Mouse (Mus musculus) heart, embryonic 10.5 days (tissue): ENCODE measurements around the gene Exosc1. TPM values are rescaled to one million over a fixed set of nuclear protein-coding genes. Genes with fewer than 3 reads are reported as not detected.
"Not testable (repeated sequence)": the region's sequence is repeated elsewhere in the genome, so short reads cannot be mapped to it uniquely, and the experiment has no call there.

ENCODE experiments used
- DNase-seq: peaks from one replicate; pipeline ENCODE4 v3.0.0-alpha.2; 2017; ENCODE audit warnings: low spot score
- H3K27ac ChIP-seq: fragments of 300-500 bp; sonication (generic); 2 replicates; pipeline ENCODE4 v1.5.1; 2016; ENCODE audit warnings: mild to moderate bottlenecking
- H3K27me3 ChIP-seq: fragments of 300-500 bp; sonication (generic); 2 replicates; pipeline ENCODE4 v1.6.1; 2016; ENCODE audit warnings: mild to moderate bottlenecking; ENCODE audit not compliant: poor library complexity, insufficient read depth, severe bottlenecking
- H3K36me3 ChIP-seq: fragments of 300-500 bp; sonication (generic); 2 replicates; pipeline ENCODE4 v1.6.1; 2016; ENCODE audit warnings: mild to moderate bottlenecking, moderate library complexity
- H3K4me1 ChIP-seq: fragments of 300-500 bp; sonication (generic); 2 replicates; pipeline ENCODE4 v1.6.1; 2016; ENCODE audit warnings: mild to moderate bottlenecking
- H3K4me3 ChIP-seq: fragments of 300-500 bp; sonication (generic); 2 replicates; pipeline ENCODE4 v1.5.1; 2016; ENCODE audit warnings: mild to moderate bottlenecking, moderate library complexity
- H3K9me3 ChIP-seq: fragments of 300-500 bp; sonication (generic); 2 replicates; pipeline ENCODE4 v1.6.1; 2016; ENCODE audit warnings: mild to moderate bottlenecking, moderate library complexity
- WGBS: fragments of 180-500 bp; shearing (Covaris S2); methylation state at CpG from one replicate; pipeline ENCODE4 v1.1.7; 2016; 5-methylcytosine and 5-hydroxymethylcytosine counted together
- polyA plus RNA-seq: library from polyadenylated mRNA; unstranded; fragments of >200 nt; fragmentation: Nextera tagmentation; extraction: Ambion mirVana; gene quantifications from 2 replicates; pipeline ENCODE4 v1.2.1, GENCODE M21; 2016

Exosc1 gene
- polyA plus RNA-seq, 1 experiment from 2014 or later, result 78.1 TPM

DNA sequence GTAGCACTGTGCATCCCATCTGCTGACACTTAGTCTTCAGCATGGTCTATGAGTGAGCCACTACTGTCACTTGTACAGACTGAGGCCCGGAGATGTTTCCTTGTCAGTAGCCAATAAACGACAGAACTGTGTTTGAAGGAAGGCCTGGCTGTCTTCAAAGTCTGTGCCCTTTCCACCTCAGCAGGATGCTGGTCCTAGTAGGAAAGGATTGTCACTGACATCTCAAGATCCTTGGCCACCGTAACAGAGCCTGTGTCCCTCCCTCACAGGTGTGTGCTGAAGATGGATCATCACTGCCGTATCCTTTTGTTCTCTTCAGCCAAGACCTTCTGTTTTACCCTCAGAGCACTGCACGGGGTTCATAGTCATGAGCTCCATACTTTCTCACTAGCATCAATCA is 5.3 kb upstream of the Exosc1 start:
- DNase-seq, result no peak
- Histone ChIP-seq H3K27me3 (no peaks in the 10 kb centered on the region), H3K4me3 (no peak overlapping the region), H3K9me3 (no peaks in the 10 kb centered on the region), H3K4me1 (peaks cover 8% of the 10 kb centered on the region), H3K36me3 (peaks cover 75% of the 10 kb centered on the region), H3K27ac (no peak overlapping the region)
- WGBS, result 89% methylated on average over 5 of the region's 5 CpGs

GRCm38 (mm10) chr19:41935921-41936320 is 2.7 kb upstream of the Exosc1 start:
- no peaks in the 10 kb centered on the region for H3K27me3 ChIP-seq
- H3K27ac ChIP-seq, result no peak overlapping the region
- H3K4me1 ChIP-seq, result peaks cover 14% of the 10 kb centered on the region
- H3K9me3 ChIP-seq, result no peaks in the 10 kb centered on the region
- peaks cover 52% of the 10 kb centered on the region for H3K36me3 ChIP-seq
- 90% methylated on average over 1 of the region's 1 CpGs for WGBS
- no peak overlapping the region for H3K4me3 ChIP-seq
- DNase-seq, result no peak

GRCm38 (mm10) chr19:41934124-41934523 is 901 bp upstream of the Exosc1 start:
- Histone ChIP-seq H3K27me3 (no peaks in the 10 kb centered on the region), H3K36me3 (peaks cover 49% of the 10 kb centered on the region), H3K9me3 (no peaks in the 10 kb centered on the region), H3K27ac (no peak overlapping the region), H3K4me1 (peaks cover 14% of the 10 kb centered on the region), H3K4me3 (peak overlapping the region; percentile 86)
- 37% methylated on average over 6 of the region's 6 CpGs for WGBS
- DNase-seq, result no peak

DNA sequence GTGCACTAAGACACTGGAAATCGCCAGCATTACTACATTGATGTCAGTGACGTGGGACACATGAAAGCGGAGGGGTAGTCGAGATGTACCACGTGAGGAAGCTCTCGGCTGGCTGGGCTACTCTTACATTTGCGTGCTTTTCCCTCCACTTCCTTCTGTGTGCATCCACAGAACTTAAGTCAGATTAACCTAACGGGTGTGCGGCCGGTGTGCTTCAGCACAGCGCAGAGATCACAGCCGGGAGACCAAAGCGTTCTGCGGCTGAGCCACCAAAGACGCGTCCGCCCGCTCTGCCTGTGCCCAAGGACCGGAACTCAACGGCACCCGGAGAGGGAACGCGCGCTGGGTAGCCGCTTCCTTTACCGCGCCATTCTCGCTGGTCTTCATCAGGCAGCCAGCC is 537 bp downstream of the Exosc1 start:
- H3K4me3 ChIP-seq, result peak overlapping the region; percentile 86
- H3K27me3 ChIP-seq, result no peaks in the 10 kb centered on the region
- peaks cover 14% of the 10 kb centered on the region for H3K4me1 ChIP-seq
- DNase-seq, result no peak
- H3K9me3 ChIP-seq, result no peaks in the 10 kb centered on the region
- under 1% methylated on average over 28 of the region's 28 CpGs for WGBS
- H3K27ac ChIP-seq, result peak overlapping the region; percentile 86
- peaks cover 48% of the 10 kb centered on the region for H3K36me3 ChIP-seq

DNA sequence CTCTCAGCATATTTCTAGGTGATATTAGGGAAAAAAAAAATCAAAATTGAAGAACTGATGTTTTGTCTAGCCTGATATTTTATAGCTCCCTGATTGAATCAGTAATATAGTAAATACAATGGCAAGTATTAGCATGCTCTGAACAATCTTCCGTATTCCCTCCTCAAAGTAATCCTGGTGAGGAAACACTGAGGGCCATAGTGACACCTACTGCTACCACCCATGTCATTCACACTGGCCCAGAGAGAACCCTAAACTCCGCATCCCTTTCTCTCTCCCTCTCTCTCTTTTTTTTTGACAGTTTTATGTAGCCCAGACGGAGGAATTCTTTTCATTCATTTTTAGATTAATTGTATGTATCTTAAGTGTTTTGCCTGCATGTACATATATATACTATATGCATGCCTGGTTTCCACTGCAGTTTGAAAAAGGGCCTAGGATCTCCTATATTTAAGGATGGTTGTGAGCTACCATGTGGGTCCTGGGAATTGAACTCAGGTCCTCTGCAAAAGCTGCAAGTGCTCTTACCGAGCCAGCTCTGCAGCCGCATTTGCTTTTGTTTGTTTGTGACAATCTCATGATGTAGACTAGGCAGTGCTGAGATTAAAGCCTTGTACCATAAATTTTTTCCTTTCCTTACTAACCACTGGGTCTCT is 12.7 kb downstream of the Exosc1 start:
- Histone ChIP-seq H3K27ac (no peak overlapping the region), H3K4me1 (no peaks in the 10 kb centered on the region), H3K27me3 (no peaks in the 10 kb centered on the region), H3K9me3 (no peaks in the 10 kb centered on the region), H3K36me3 (peaks cover 79% of the 10 kb centered on the region), H3K4me3 (no peak overlapping the region)
- DNase-seq, result no peak
- 75% methylated on average over 5 of the region's 5 CpGs for WGBS

DNA sequence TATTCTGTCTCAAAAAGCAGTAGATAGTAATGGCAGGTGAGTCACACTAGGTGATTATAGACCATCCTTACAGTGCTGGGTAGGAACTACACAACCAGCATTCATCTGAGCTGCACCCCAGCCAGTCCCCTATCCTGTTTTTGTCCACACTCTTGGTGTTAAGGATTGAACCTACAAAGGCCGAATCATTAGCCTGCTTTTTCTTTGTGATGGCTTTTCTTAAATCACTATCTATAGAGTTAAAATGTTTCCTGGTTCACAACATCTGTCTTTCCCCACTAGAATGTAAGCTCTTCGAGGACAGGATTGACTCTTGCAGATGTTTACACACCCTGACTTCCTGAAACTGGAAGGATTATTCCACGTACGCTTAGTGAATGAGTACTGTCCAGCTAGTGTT is 13.8 kb downstream of the Exosc1 start:
- DNase-seq, result no peak
- WGBS, result 71% methylated on average over 4 of the region's 4 CpGs
- peaks cover 82% of the 10 kb centered on the region for H3K36me3 ChIP-seq
- H3K27me3 ChIP-seq, result no peaks in the 10 kb centered on the region
- no peaks in the 10 kb centered on the region for H3K9me3 ChIP-seq
- H3K4me3 ChIP-seq, result no peak overlapping the region
- H3K27ac ChIP-seq, result no peak overlapping the region
- peaks cover 4% of the 10 kb centered on the region; the same call in 1 of the 2 replicates for H3K4me1 ChIP-seq

- Histone ChIP-seq H3K4me3 (no peak overlapping the region), H3K9me3 (no peaks in the 10 kb centered on the region), H3K36me3 (peaks cover 71% of the 10 kb centered on the region), H3K27me3 (no peaks in the 10 kb centered on the region), H3K4me1 (peaks cover 13% of the 10 kb centered on the region), H3K27ac (no peak overlapping the region)
- WGBS, result 88% methylated on average over 4 of the region's 4 CpGs
- DNase-seq, result no peak
These were observed 16.4 kb downstream of the Exosc1 start for GRCm38 (mm10) chr19:41916853-41917252.

DNA sequence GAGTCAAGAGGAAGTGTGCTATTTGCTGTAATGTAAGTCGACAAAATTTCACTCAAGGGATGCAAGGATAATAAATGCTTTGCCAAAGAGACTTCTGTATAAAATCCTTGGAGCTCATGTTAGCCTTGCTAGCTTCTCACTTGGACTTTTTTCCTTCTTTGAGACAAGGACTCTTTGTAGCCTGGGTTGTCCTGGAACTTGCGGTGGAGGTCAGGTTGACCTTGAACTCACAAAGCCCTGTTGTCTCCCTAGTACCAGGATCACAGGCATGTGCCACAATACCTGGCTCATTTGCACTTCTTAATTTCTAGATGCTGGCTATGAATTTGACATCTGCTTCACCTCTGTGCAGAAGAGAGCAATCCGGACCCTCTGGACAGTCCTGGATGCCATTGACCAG is 17.9 kb downstream of the Exosc1 start:
- no peak for DNase-seq
- H3K36me3 ChIP-seq, result peaks cover 57% of the 10 kb centered on the region
- no peak overlapping the region for H3K27ac ChIP-seq
- no peaks in the 10 kb centered on the region for H3K27me3 ChIP-seq
- peaks cover 13% of the 10 kb centered on the region for H3K4me1 ChIP-seq
- WGBS, result 80% methylated on average over 3 of the region's 3 CpGs
- peak overlapping the region; percentile 93; the same call in 1 of the 2 replicates for H3K4me3 ChIP-seq
- H3K9me3 ChIP-seq, result no peaks in the 10 kb centered on the region

DNA sequence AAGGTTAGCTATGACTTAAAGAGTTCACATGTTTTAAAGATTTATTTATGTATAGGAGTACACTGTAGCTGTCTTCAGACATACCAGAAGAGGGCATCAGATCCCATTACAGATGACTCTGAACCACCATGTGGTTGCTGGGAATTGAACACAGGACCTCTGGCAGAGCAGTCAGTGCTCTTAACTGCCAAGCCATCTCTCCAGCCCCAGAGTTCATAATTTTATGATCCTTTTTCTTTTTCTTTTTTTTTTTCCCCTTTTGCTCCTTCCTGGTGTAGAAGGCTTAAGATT is 18.7 kb downstream of the Exosc1 start:
- peak overlapping the region; percentile 93 for H3K4me3 ChIP-seq
- not testable (repeated sequence) for H3K27me3 ChIP-seq, H3K27ac ChIP-seq, H3K9me3 ChIP-seq, DNase-seq
- H3K4me1 ChIP-seq, result peaks cover 13% of the 10 kb centered on the region
- H3K36me3 ChIP-seq, result peaks cover 50% of the 10 kb centered on the region

DNA sequence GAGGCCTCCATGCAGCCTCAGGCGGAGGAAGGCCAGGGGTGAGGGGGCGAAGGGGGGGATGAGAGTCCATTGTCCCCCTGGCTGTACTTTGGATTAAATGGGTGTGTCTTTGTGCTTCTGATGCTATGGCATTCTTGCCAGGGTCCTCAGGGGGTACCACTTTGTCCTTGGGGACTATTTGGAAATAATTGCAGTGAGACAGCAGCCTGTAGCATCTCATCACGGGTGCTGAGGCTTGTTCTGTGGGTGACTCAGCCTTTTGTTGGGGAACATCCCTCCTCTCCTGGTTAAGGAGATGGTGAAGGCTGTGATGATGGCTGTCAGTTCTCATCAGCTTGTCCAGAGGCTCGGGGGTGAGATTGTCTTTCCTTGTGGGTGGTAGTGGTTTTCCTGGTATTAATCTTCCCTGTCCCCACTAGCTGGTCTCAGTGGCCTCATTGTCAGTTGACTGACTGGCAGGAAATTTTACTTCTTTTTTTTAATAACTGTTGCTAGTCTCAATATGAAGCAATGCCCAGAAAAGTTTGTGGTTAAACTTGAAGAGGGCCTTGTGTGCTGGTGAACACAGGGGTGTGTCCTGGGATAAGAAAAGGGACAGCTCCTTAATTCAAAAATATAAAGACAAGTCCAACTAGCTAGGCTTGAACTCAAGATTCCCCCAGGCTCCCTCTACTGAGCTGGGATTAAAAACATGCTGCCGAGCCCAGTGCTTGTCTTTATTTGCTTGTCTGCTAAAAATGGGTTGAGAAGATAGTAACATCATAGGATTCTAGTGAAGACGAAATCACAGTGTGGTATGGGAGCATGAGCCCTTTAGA is 19.2 kb downstream of the Exosc1 start:
- 35% methylated on average over 6 of the region's 6 CpGs for WGBS
- no peak for DNase-seq
- H3K27me3 ChIP-seq, result no peaks in the 10 kb centered on the region
- H3K9me3 ChIP-seq, result no peaks in the 10 kb centered on the region
- H3K4me3 ChIP-seq, result peak overlapping the region; percentile 93
- peaks cover 13% of the 10 kb centered on the region for H3K4me1 ChIP-seq
- H3K36me3 ChIP-seq, result peaks cover 44% of the 10 kb centered on the region
- H3K27ac ChIP-seq, result peak overlapping the region; percentile 94

DNA sequence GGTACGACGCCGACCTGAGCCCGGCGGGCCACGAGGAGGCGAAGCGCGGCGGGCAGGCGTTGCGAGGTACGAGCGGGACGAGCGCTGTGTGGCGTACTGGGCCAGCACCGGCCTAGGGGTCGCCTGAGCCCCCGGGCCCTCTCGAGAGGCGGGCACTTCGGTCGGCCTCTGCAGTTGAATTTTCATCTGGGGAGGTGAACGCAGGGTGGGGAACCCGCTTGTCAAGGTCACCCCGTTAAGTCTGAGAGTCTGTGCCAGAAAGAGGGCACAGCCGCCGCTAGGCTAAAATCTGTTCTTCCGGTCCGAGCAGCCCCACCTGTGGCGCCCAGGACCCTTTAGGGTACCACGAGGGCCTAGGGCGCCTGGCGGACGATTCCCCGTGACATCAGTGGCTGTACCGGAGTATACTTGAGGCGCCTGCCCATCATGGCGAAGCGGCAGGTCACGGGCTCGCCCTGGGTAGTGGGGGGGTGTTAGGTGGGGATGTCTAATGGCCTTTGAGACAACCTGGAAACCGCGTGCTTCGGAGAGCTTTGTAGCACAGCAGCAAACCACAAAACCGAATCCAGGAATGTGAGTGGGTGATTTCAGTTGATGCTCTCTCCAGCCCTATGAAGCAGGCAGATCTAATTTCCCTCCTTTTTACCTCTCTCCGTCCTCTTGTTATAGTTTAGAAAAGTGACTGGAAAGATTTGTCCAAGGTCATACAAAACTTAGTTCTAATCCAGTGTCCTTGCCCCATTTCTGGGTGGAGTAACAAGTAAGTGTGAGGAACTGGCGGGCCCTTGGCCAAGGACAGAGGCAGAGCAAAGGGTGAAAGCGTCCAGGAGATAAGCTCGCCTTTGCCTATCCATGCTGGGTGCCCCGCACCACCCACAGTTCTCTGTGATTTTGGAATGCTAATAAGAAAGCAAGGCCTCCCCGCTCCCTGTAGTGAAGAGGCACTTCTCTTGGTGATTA is 20.8 kb downstream of the Exosc1 start:
- peak; percentile 80 for DNase-seq
- WGBS, result 0% methylated on average over 53 of the region's 53 CpGs
- Histone ChIP-seq H3K9me3 (no peaks in the 10 kb centered on the region), H3K4me1 (peaks cover 16% of the 10 kb centered on the region), H3K27me3 (no peaks in the 10 kb centered on the region), H3K36me3 (peaks cover 38% of the 10 kb centered on the region), H3K4me3 (peak overlapping the region; percentile 93), H3K27ac (peak overlapping the region; percentile 94)

GRCm38 (mm10) chr19:41911178-41912073 is 21.8 kb downstream of the Exosc1 start, which contains the start of gene Pgam1:
Pgam1 (plus strand) TSS chr19:41911923.
- H3K36me3 ChIP-seq, result peaks cover 28% of the 10 kb centered on the region
- peaks cover 26% of the 10 kb centered on the region for H3K4me1 ChIP-seq
- DNase-seq, result peak; percentile 99
- H3K4me3 ChIP-seq, result peak within 1 kb of the TSS; percentile 93
- no peaks in the 10 kb centered on the region for H3K27me3 ChIP-seq
- 4% methylated on average over 52 of the region's 54 CpGs for WGBS
- no peaks in the 10 kb centered on the region for H3K9me3 ChIP-seq
- H3K27ac ChIP-seq, result peak within 1 kb of the TSS; percentile 94
